In genomic region chr1:186434007-186434406, GRCm38 (mm10) we compare ENCODE assay signal across 22 mouse cellular contexts.
DNase-seq lines count a peak whose midpoint lies in the region; ATAC-seq lines count a peak whose summit lies in the region.
"Had no signal": no experiment of that assay in that cellular context is flagged by ENCODE, and none has a peak within 500 bp of the region (broad histone marks: within the 10 kb centered on the region; RNA-seq: fewer than 3 reads in every experiment).

No protein-coding gene starts in this region.

- H3K9me3 ChIP-seq in kidney, embryonic 16.5 days (ENCODE audit: low read length) = no peaks in the 10 kb centered on the region
- no peaks in the 10 kb centered on the region for H3K9me3 ChIP-seq in embryonic facial prominence, embryonic 15.5 days (replicated peaks)
- no peaks in the 10 kb centered on the region for H3K9me3 ChIP-seq in limb, embryonic 10.5 days (replicated peaks)
- H3K9me3 ChIP-seq: liver, embryonic 15.5 days; neural tube, embryonic 12.5 days had no signal

- H3K36me3 ChIP-seq in kidney, embryonic 16.5 days (ENCODE audit: insufficient read depth, low read length) = no peaks in the 10 kb centered on the region
- no peaks in the 10 kb centered on the region for H3K36me3 ChIP-seq in embryonic facial prominence, embryonic 15.5 days
- H3K36me3 ChIP-seq in limb, embryonic 10.5 days = no peaks in the 10 kb centered on the region
- H3K36me3 ChIP-seq: G1E; liver, embryonic 15.5 days; neural tube, embryonic 12.5 days had no signal

- 71% methylated on average over 2 of the region's 2 CpGs for WGBS in kidney, embryonic 16.5 days
- WGBS in embryonic facial prominence, embryonic 15.5 days = 63% methylated on average over 2 of the region's 2 CpGs
- 77% methylated on average over 2 of the region's 2 CpGs for WGBS in limb, embryonic 10.5 days

- H3K27ac ChIP-seq in kidney, embryonic 16.5 days (ENCODE audit: low read length) = 0 out of 2 replicates have a peak overlapping the region, but pooled peaks have one; percentile 10
- H3K27ac ChIP-seq in embryonic facial prominence, embryonic 15.5 days (replicated peaks) = 0 out of 2 replicates have a peak overlapping the region, but pooled peaks have one; percentile 9
- H3K27ac ChIP-seq in limb, embryonic 10.5 days = peak overlapping the region; percentile 12; the same call in 1 of the 2 replicates
- H3K27ac ChIP-seq: liver, embryonic 15.5 days; neural tube, embryonic 12.5 days had no signal

- DNase-seq in heart, adult 11 months = peak; percentile 29
- no peak for DNase-seq in heart, adult 9 months (ENCODE audit: low spot score in 2 of 2)
- DNase-seq in kidney, adult 11 months = no peak
- DNase-seq in limb, embryonic 10.5 days (ENCODE audit: low spot score) = no peak
- DNase-seq in gastrocnemius, postnatal 14 days = no peak
- DNase-seq: adrenal gland, postnatal 25 days; cerebellum, adult 11-12 months; cerebellum, postnatal 36 days; gastrocnemius, postnatal 36 days; heart, postnatal 14 days; kidney, adult 8-10 months; kidney, postnatal 4 days; right cerebral cortex, postnatal 14 days; spleen, adult 18-20 months; thymus, postnatal 36 days had no signal

- H3K9ac ChIP-seq in kidney, embryonic 16.5 days (replicated peaks; ENCODE audit: low read length) = no peak overlapping the region
- H3K9ac ChIP-seq in embryonic facial prominence, embryonic 15.5 days = no peak overlapping the region
- H3K9ac ChIP-seq: liver, embryonic 15.5 days; neural tube, embryonic 12.5 days had no signal

- H3K27me3 ChIP-seq in kidney, embryonic 16.5 days (ENCODE audit: insufficient read depth, low read length) = no peaks in the 10 kb centered on the region
- H3K27me3 ChIP-seq in embryonic facial prominence, embryonic 15.5 days = no peaks in the 10 kb centered on the region
- no peaks in the 10 kb centered on the region for H3K27me3 ChIP-seq in limb, embryonic 10.5 days (ENCODE audit: low read depth, poor library complexity, severe bottlenecking)
- H3K27me3 ChIP-seq: liver, embryonic 15.5 days; neural tube, embryonic 12.5 days had no signal

- no peak overlapping the region for H3K4me3 ChIP-seq in kidney, embryonic 16.5 days (ENCODE audit: low read length)
- H3K4me3 ChIP-seq in embryonic facial prominence, embryonic 15.5 days (replicated peaks) = no peak overlapping the region
- H3K4me3 ChIP-seq in limb, embryonic 10.5 days = no peak overlapping the region
- H3K4me3 ChIP-seq: liver, embryonic 15.5 days; neural tube, embryonic 12.5 days had no signal

- intact Hi-C loops in gastrocnemius, postnatal 14 days (cut with DNase I; ENCODE audit: low total_unique reads) = no loop called here

- ATAC-seq in kidney, embryonic 16.5 days (ENCODE audit: low FRiP score, low TSS enrichment) = no peak
- no peak for ATAC-seq in embryonic facial prominence, embryonic 15.5 days (ENCODE audit: insufficient number of reproducible peaks, low FRiP score, low TSS enrichment, low read depth)
- ATAC-seq: inflammation-experienced regulatory T-cells, adult 6 months had no signal

- H3K4me2 ChIP-seq in kidney, embryonic 16.5 days (replicated peaks; ENCODE audit: low read depth, low read length) = no peak overlapping the region
- H3K4me2 ChIP-seq in embryonic facial prominence, embryonic 15.5 days (replicated peaks) = no peak overlapping the region
- H3K4me2 ChIP-seq: liver, embryonic 15.5 days; midbrain, embryonic 11.5 days; neural tube, embryonic 12.5 days had no signal

- H3K4me1 ChIP-seq in kidney, embryonic 16.5 days (ENCODE audit: insufficient read depth, low read length) = peaks cover 22% of the 10 kb centered on the region
- H3K4me1 ChIP-seq in embryonic facial prominence, embryonic 15.5 days = peaks cover 22% of the 10 kb centered on the region
- peaks cover 29% of the 10 kb centered on the region for H3K4me1 ChIP-seq in limb, embryonic 10.5 days
- H3K4me1 ChIP-seq: liver, embryonic 15.5 days had no signal
